Mouse (Mus musculus): ENCODE measurements around the gene Exosc2. TPM values are rescaled to one million over a fixed set of nuclear protein-coding genes. Genes with fewer than 3 reads are reported as not detected.
A peak's percentile ranks its signal among the peaks of the same experiment; 100 is the strongest.

The Exosc2 gene
- polyA plus RNA-seq (2015; fragmentation: Nextera tagmentation; extraction: Ambion mirVana): 42.3 and 44.0 TPM in 2 replicates

- Histone ChIP-seq H3K4me1 (replicated peaks; ENCODE audit: control insufficient read depth, insufficient read depth, low read length) (peaks cover 15% of the 10 kb centered on the region), H3K36me3 (ENCODE audit: control insufficient read depth, insufficient read depth) (peaks cover 4% of the 10 kb centered on the region), H3K9ac (replicated peaks; ENCODE audit: low read depth, low read length) (peak within 1 kb of the TSS; percentile 86), H3K27ac (ENCODE audit: low read length) (peak within 1 kb of the TSS; percentile 41; the same call in 1 of the 2 replicates), H3K9me3 (ENCODE audit: control insufficient read depth, low read length) (no peaks in the 10 kb centered on the region), H3K4me3 (replicated peaks; ENCODE audit: low read length) (peak within 1 kb of the TSS; percentile 88), H3K27me3 (replicated peaks; ENCODE audit: control insufficient read depth, insufficient read depth, low read length) (no peaks in the 10 kb centered on the region), H3K4me2 (ENCODE audit: low read length) (peak within 1 kb of the TSS; percentile 80)
- peak; percentile 99 for ATAC-seq
- 1% methylated on average over 27 of the region's 27 CpGs for WGBS
Measured at GRCm38 (mm10) chr2:31670551-31671035, at the start of gene Exosc2. TSS of gene Exosc2 (plus strand) at chr2:31670715.

GRCm38 (mm10) chr2:31633531-31633930 lies 37.0 kb upstream of the Exosc2 start:
- H3K9ac ChIP-seq (replicated peaks; ENCODE audit: low read depth, low read length): no peak overlapping the region
- peaks cover 27% of the 10 kb centered on the region for H3K4me1 ChIP-seq (replicated peaks; ENCODE audit: control insufficient read depth, insufficient read depth, low read length)
- no peak overlapping the region for H3K4me3 ChIP-seq (replicated peaks; ENCODE audit: low read length)
- no peaks in the 10 kb centered on the region for H3K9me3 ChIP-seq (ENCODE audit: control insufficient read depth, low read length)
- no peaks in the 10 kb centered on the region for H3K36me3 ChIP-seq (ENCODE audit: control insufficient read depth, insufficient read depth)
- H3K27me3 ChIP-seq (replicated peaks; ENCODE audit: control insufficient read depth, insufficient read depth, low read length): peaks cover 59% of the 10 kb centered on the region
- H3K27ac ChIP-seq (ENCODE audit: low read length): no peak overlapping the region
- ATAC-seq: no peak
- 74% methylated on average over 3 of the region's 3 CpGs for WGBS
- H3K4me2 ChIP-seq (ENCODE audit: low read length): no peak overlapping the region

- Histone ChIP-seq H3K27ac (ENCODE audit: low read length) (no peak overlapping the region), H3K9ac (replicated peaks; ENCODE audit: low read depth, low read length) (no peak overlapping the region), H3K4me2 (ENCODE audit: low read length) (peak overlapping the region; percentile 45), H3K9me3 (ENCODE audit: control insufficient read depth, low read length) (no peaks in the 10 kb centered on the region), H3K27me3 (replicated peaks; ENCODE audit: control insufficient read depth, insufficient read depth, low read length) (peaks cover 75% of the 10 kb centered on the region), H3K36me3 (ENCODE audit: control insufficient read depth, insufficient read depth) (no peaks in the 10 kb centered on the region), H3K4me1 (replicated peaks; ENCODE audit: control insufficient read depth, insufficient read depth, low read length) (peaks cover 40% of the 10 kb centered on the region), H3K4me3 (replicated peaks; ENCODE audit: low read length) (peak overlapping the region; percentile 25)
- ATAC-seq: no peak
- under 1% methylated on average over 51 of the region's 52 CpGs for WGBS
Measured at GRCm38 (mm10) chr2:31635281-31636137, 35.0 kb upstream of the Exosc2 start.

- Histone ChIP-seq H3K4me3 (replicated peaks; ENCODE audit: low read length) (peak overlapping the region; percentile 32), H3K9ac (replicated peaks; ENCODE audit: low read depth, low read length) (peak overlapping the region; percentile 23; the same call in 1 of the 2 replicates), H3K27me3 (replicated peaks; ENCODE audit: control insufficient read depth, insufficient read depth, low read length) (peaks cover 77% of the 10 kb centered on the region), H3K27ac (ENCODE audit: low read length) (no peak overlapping the region), H3K36me3 (ENCODE audit: control insufficient read depth, insufficient read depth) (no peaks in the 10 kb centered on the region), H3K4me2 (ENCODE audit: low read length) (peak overlapping the region; percentile 45), H3K9me3 (ENCODE audit: control insufficient read depth, low read length) (no peaks in the 10 kb centered on the region), H3K4me1 (replicated peaks; ENCODE audit: control insufficient read depth, insufficient read depth, low read length) (peaks cover 46% of the 10 kb centered on the region)
- 1% methylated on average over 48 of the region's 48 CpGs for WGBS
- ATAC-seq: no peak
Measured at GRCm38 (mm10) chr2:31636138-31636741, 34.3 kb upstream of the Exosc2 start.

GRCm38 (mm10) chr2:31636742-31637141 lies 33.8 kb upstream of the Exosc2 start:
- Histone ChIP-seq H3K9ac (replicated peaks; ENCODE audit: low read depth, low read length) (peak overlapping the region; percentile 23; the same call in 1 of the 2 replicates), H3K36me3 (ENCODE audit: control insufficient read depth, insufficient read depth) (no peaks in the 10 kb centered on the region), H3K4me2 (ENCODE audit: low read length) (peak overlapping the region; percentile 45), H3K4me3 (replicated peaks; ENCODE audit: low read length) (peak overlapping the region; percentile 32), H3K27me3 (replicated peaks; ENCODE audit: control insufficient read depth, insufficient read depth, low read length) (peaks cover 77% of the 10 kb centered on the region), H3K4me1 (replicated peaks; ENCODE audit: control insufficient read depth, insufficient read depth, low read length) (peaks cover 47% of the 10 kb centered on the region), H3K27ac (ENCODE audit: low read length) (no peak overlapping the region), H3K9me3 (ENCODE audit: control insufficient read depth, low read length) (no peaks in the 10 kb centered on the region)
- ATAC-seq: peak; percentile 31; the same call in 1 of the 2 replicates
- WGBS: under 1% methylated on average over 34 of the region's 35 CpGs

- Histone ChIP-seq H3K4me2 (ENCODE audit: low read length) (peak overlapping the region; percentile 45), H3K36me3 (ENCODE audit: control insufficient read depth, insufficient read depth) (no peaks in the 10 kb centered on the region), H3K9ac (replicated peaks; ENCODE audit: low read depth, low read length) (no peak overlapping the region), H3K4me3 (replicated peaks; ENCODE audit: low read length) (peak overlapping the region; percentile 32), H3K9me3 (ENCODE audit: control insufficient read depth, low read length) (no peaks in the 10 kb centered on the region), H3K4me1 (replicated peaks; ENCODE audit: control insufficient read depth, insufficient read depth, low read length) (peaks cover 47% of the 10 kb centered on the region), H3K27ac (ENCODE audit: low read length) (no peak overlapping the region), H3K27me3 (replicated peaks; ENCODE audit: control insufficient read depth, insufficient read depth, low read length) (peaks cover 82% of the 10 kb centered on the region)
- ATAC-seq: no peak
- WGBS: under 1% methylated on average over 12 of the region's 12 CpGs
Measured at GRCm38 (mm10) chr2:31637311-31637710, 33.2 kb upstream of the Exosc2 start.

GRCm38 (mm10) chr2:31637807-31638206 lies 32.7 kb upstream of the Exosc2 start:
- under 1% methylated on average over 22 of the region's 22 CpGs for WGBS
- H3K36me3 ChIP-seq (ENCODE audit: control insufficient read depth, insufficient read depth): no peaks in the 10 kb centered on the region
- H3K9me3 ChIP-seq (ENCODE audit: control insufficient read depth, low read length): no peaks in the 10 kb centered on the region
- H3K4me1 ChIP-seq (replicated peaks; ENCODE audit: control insufficient read depth, insufficient read depth, low read length): peaks cover 47% of the 10 kb centered on the region
- H3K9ac ChIP-seq (replicated peaks; ENCODE audit: low read depth, low read length): no peak overlapping the region
- H3K27me3 ChIP-seq (replicated peaks; ENCODE audit: control insufficient read depth, insufficient read depth, low read length): peaks cover 82% of the 10 kb centered on the region
- 0 out of 2 replicates have a peak overlapping the region, but pooled peaks have one; percentile 6 for H3K4me2 ChIP-seq (ENCODE audit: low read length)
- no peak for ATAC-seq
- H3K27ac ChIP-seq (ENCODE audit: low read length): no peak overlapping the region
- H3K4me3 ChIP-seq (replicated peaks; ENCODE audit: low read length): peak overlapping the region; percentile 13; the same call in 1 of the 2 replicates

GRCm38 (mm10) chr2:31638581-31639465 lies 31.7 kb upstream of the Exosc2 start:
- 0 out of 2 replicates have a peak overlapping the region, but pooled peaks have one; percentile 3 for H3K4me3 ChIP-seq (replicated peaks; ENCODE audit: low read length)
- H3K9me3 ChIP-seq (ENCODE audit: control insufficient read depth, low read length): no peaks in the 10 kb centered on the region
- no peak overlapping the region for H3K9ac ChIP-seq (replicated peaks; ENCODE audit: low read depth, low read length)
- H3K36me3 ChIP-seq (ENCODE audit: control insufficient read depth, insufficient read depth): no peaks in the 10 kb centered on the region
- peaks cover 82% of the 10 kb centered on the region for H3K27me3 ChIP-seq (replicated peaks; ENCODE audit: control insufficient read depth, insufficient read depth, low read length)
- no peak overlapping the region for H3K27ac ChIP-seq (ENCODE audit: low read length)
- H3K4me2 ChIP-seq (ENCODE audit: low read length): 0 out of 2 replicates have a peak overlapping the region, but pooled peaks have one; percentile 13
- peaks cover 47% of the 10 kb centered on the region for H3K4me1 ChIP-seq (replicated peaks; ENCODE audit: control insufficient read depth, insufficient read depth, low read length)
- no peak for ATAC-seq
- WGBS: 2% methylated on average over 32 of the region's 34 CpGs

Data from forebrain, embryonic 16.5 days (tissue).